Mouse (Mus musculus): ENCODE data around the gene Htr6. TPM values are rescaled to one million over a fixed set of nuclear protein-coding genes. Genes with fewer than 3 reads are reported as not detected.
A peak's percentile ranks its signal among the peaks of the same experiment; 100 is the strongest.

Htr6 gene
- polyA plus RNA-seq, 1 experiment: 0.76 TPM

DNA sequence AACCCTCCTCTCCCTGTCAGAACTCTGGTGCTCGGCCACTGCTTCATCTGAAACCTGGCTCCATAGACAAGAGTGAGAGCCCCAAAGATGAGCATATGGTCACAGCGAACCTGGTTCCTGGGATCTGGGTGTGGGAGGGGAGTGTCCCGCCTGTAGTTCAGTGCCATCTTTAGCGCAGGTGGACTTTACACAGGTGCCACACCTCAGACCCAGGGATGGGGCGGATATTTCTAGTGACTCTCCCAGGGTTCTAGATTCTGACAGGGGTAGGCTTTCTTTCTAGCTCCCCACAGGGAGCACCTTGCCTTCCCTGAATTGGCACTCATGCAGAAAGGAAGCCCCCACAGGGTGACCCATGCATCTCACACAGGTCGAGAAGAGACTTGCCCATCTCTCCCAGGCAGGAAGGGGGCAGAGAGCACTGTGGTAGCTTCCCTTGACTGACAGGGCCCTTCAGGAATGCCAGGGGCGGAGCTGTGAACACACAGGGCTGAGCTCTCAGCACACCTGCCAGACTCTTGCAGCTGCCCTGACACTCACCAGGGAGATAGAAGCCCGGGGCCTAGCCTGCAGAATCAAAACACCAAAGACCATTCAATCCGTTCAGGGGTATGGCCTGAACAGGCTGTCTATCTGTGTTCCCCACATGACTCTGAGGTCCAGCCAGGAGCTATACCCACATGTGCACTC, 13.8 kb upstream of the Htr6 start:
- peaks cover 4% of the 10 kb centered on the region; the same call in 1 of the 2 replicates for H3K27me3 ChIP-seq (ENCODE audit: control insufficient read depth, insufficient read depth, low read length)
- 21% methylated on average over 9 of the region's 9 CpGs for WGBS
- H3K27ac ChIP-seq (ENCODE audit: insufficient read depth, low read depth, low read length): peak overlapping the region; percentile 83
- peak overlapping the region; percentile 23; the same call in 1 of the 2 replicates for H3K4me3 ChIP-seq (ENCODE audit: low read depth, low read length)
- H3K4me1 ChIP-seq (ENCODE audit: control insufficient read depth, insufficient read depth, insufficient read length, low read length): peaks cover 34% of the 10 kb centered on the region; the same call in 1 of the 2 replicates
- peaks cover 3% of the 10 kb centered on the region; the same call in 1 of the 2 replicates for H3K36me3 ChIP-seq (ENCODE audit: control insufficient read depth, insufficient read depth, low read length)
- no peak for TF ChIP-seq CTCF (IDR thresholded peaks at IDR 0.05; ENCODE audit: extremely low read depth, insufficient read length, insufficient replicate concordance, low read depth, low read length)
- no peak; the same call in 1 of the 2 replicates for TF ChIP-seq POLR2A (IDR thresholded peaks at IDR 0.05; ENCODE audit: low read depth, low read length)

DNA sequence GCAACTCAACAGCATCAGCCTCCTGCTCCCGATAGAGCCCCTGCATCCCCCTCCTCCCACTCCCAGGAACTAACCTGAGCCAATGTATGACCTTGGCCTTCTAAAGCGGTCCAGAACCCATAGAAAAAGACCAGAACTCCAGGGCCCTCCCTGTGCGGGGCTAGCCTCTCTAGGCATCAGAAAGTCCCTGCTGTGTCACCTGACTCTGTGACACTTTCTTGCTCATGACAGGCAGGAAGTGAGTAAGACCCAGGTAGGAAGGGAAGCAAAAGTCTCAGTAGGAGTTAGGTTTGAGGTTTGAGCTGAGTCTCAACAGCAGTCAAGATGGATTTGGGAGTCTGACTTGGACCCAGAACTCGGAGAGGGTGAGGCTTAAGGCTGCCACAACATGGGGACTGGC, 11.6 kb upstream of the Htr6 start:
- Histone ChIP-seq H3K4me3 (ENCODE audit: low read depth, low read length) (no peak overlapping the region), H3K27ac (ENCODE audit: insufficient read depth, low read depth, low read length) (0 out of 2 replicates have a peak overlapping the region, but pooled peaks have one; percentile 8), H3K36me3 (ENCODE audit: control insufficient read depth, insufficient read depth, low read length) (peaks cover 5% of the 10 kb centered on the region; the same call in 1 of the 2 replicates), H3K27me3 (ENCODE audit: control insufficient read depth, insufficient read depth, low read length) (no peaks in the 10 kb centered on the region), H3K4me1 (ENCODE audit: control insufficient read depth, insufficient read depth, insufficient read length, low read length) (peaks cover 47% of the 10 kb centered on the region)
- no peak for TF ChIP-seq POLR2A (IDR thresholded peaks at IDR 0.05; ENCODE audit: low read depth, low read length)
- no peak for TF ChIP-seq CTCF (IDR thresholded peaks at IDR 0.05; ENCODE audit: extremely low read depth, insufficient read length, insufficient replicate concordance, low read depth, low read length)
- 82% methylated on average over 4 of the region's 4 CpGs for WGBS

DNA sequence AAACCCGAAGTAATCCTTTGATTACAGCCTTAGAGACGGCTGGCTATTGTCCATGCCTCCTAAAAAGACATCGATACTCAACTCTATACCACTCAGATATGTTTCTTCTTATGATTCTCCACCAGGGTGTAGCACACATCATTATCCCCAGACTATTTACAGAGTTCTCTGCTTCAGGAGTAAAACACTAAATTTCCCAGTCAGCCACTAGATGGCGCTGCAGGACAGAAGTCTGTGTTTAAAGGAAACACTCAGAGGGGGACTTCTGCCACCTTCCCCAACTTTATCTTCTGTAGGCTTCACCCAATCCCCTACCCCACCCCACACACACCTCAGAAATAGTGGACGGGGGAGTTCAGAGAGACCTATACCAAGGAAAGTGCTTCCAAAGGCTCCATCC, 10.7 kb upstream of the Htr6 start:
- Histone ChIP-seq H3K4me1 (ENCODE audit: control insufficient read depth, insufficient read depth, insufficient read length, low read length) (peaks cover 46% of the 10 kb centered on the region), H3K36me3 (ENCODE audit: control insufficient read depth, insufficient read depth, low read length) (peaks cover 5% of the 10 kb centered on the region; the same call in 1 of the 2 replicates), H3K27ac (ENCODE audit: insufficient read depth, low read depth, low read length) (no peak overlapping the region), H3K4me3 (ENCODE audit: low read depth, low read length) (no peak overlapping the region), H3K27me3 (ENCODE audit: control insufficient read depth, insufficient read depth, low read length) (no peaks in the 10 kb centered on the region)
- TF ChIP-seq CTCF (IDR thresholded peaks at IDR 0.05; ENCODE audit: extremely low read depth, insufficient read length, insufficient replicate concordance, low read depth, low read length) (peak; percentile 66), POLR2A (IDR thresholded peaks at IDR 0.05; ENCODE audit: low read depth, low read length) (no peak)
- WGBS: 17% methylated on average over 5 of the region's 5 CpGs

DNA sequence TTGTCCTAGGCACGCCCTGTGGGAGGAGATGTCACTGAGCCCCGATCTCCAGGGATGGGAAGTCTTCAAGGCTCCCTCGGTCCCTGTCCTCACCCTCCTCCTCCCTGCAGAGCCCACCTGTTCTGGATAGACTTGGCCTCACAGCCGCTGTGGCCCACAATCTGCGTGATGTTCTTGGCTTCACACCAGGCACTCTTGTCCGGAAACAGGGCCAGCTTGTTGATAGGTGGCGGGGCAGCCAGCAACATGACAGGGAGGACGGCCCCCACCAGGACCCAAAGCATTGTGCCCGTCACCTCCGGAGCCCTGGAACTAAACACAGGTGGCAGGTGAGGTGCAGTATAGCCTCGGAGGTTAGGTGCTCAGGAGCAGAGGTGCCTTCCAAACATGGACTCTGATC, 10.0 kb upstream of the Htr6 start:
- Histone ChIP-seq H3K27ac (ENCODE audit: insufficient read depth, low read depth, low read length) (no peak overlapping the region), H3K4me3 (ENCODE audit: low read depth, low read length) (no peak overlapping the region), H3K36me3 (ENCODE audit: control insufficient read depth, insufficient read depth, low read length) (peaks cover 5% of the 10 kb centered on the region; the same call in 1 of the 2 replicates), H3K4me1 (ENCODE audit: control insufficient read depth, insufficient read depth, insufficient read length, low read length) (peaks cover 39% of the 10 kb centered on the region), H3K27me3 (ENCODE audit: control insufficient read depth, insufficient read depth, low read length) (no peaks in the 10 kb centered on the region)
- no peak for TF ChIP-seq CTCF (IDR thresholded peaks at IDR 0.05; ENCODE audit: extremely low read depth, insufficient read length, insufficient replicate concordance, low read depth, low read length)
- TF ChIP-seq POLR2A (IDR thresholded peaks at IDR 0.05; ENCODE audit: low read depth, low read length): no peak
- 75% methylated on average over 11 of the region's 11 CpGs for WGBS

DNA sequence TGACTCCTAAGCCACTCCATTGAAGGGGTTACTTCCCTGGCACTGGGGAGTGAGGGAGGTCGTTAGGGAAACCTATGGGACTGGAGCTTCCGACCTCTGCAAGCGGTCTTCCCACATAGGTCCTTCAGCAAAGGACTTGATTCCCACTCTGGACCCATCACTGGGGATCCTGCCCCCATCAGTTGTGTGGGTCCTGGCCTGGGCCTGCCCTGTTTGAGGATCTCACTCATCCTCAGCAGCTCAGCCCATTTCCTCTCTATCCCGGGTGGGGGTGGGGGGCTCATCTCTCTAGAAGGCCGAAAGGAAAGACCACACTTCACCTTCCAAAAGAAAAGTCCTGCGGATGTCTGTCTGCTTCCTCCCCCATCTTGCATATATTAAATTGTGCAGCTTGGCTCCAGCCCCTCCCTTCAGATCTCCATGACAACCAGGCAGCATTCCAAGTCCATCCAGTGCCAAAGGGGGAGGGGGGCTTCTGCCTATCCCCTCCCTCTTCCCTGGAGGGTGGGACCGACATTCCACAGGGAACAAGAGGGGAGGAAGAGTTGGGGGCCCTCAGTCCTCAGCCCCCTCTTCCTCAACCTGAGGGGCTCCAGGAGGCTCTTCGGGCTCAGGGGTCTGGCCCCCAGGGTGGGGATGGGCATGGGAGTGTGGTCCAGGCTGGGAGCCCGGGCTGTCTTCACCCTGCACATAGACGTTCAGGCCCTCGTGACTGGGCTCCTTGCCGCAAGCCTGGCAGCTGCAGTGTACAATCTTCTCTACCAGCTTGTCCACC, 7.6 kb upstream of the Htr6 start:
- TF ChIP-seq CTCF (IDR thresholded peaks at IDR 0.05; ENCODE audit: extremely low read depth, insufficient read length, insufficient replicate concordance, low read depth, low read length) (no peak), POLR2A (IDR thresholded peaks at IDR 0.05; ENCODE audit: low read depth, low read length) (no peak)
- H3K27ac ChIP-seq (ENCODE audit: insufficient read depth, low read depth, low read length): no peak overlapping the region

DNA sequence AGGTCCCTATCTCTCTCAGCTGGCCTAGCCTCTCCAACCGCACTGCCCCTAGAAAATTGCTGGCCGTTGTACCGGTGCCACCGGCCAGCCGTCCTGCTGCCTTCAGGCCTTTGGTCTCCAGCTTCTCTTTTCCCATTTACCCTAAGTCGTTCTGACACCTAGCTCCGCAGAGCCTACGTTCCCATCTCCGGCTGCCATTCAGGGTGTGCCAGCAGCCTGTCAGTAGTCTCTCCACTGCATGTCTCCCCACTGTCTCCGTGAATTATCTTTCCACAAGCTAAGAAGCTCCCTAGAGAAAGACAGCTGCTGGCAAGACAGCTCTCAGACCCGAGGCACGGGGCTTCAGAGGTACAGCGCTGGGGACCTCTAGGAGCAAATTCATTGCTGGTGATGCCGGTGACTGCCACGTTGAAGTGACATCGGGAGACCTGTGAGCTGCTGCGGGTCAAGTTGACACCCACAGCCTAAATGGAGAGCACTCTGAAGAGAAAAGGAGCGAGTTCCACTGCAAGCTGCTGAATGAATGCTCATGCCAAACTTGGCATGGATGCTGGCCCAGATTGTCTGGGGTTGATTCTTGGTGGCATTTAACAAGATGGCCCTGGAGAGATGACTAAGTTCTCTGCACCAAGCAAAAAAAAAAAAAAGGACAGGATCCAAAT, 6.0 kb upstream of the Htr6 start:
- Histone ChIP-seq H3K4me1 (ENCODE audit: control insufficient read depth, insufficient read depth, insufficient read length, low read length) (peaks cover 15% of the 10 kb centered on the region), H3K27me3 (ENCODE audit: control insufficient read depth, insufficient read depth, low read length) (no peaks in the 10 kb centered on the region; the same call in 1 of the 2 replicates), H3K36me3 (ENCODE audit: control insufficient read depth, insufficient read depth, low read length) (peaks cover 5% of the 10 kb centered on the region; the same call in 1 of the 2 replicates), H3K27ac (ENCODE audit: insufficient read depth, low read depth, low read length) (no peak overlapping the region), H3K4me3 (ENCODE audit: low read depth, low read length) (no peak overlapping the region)
- 86% methylated on average over 18 of the region's 18 CpGs for WGBS
- TF ChIP-seq POLR2A (IDR thresholded peaks at IDR 0.05; ENCODE audit: low read depth, low read length) (no peak), CTCF (IDR thresholded peaks at IDR 0.05; ENCODE audit: extremely low read depth, insufficient read length, insufficient replicate concordance, low read depth, low read length) (no peak)

More for the DNA sequence above, 7.6 kb upstream of the Htr6 start:
- H3K36me3 ChIP-seq (ENCODE audit: control insufficient read depth, insufficient read depth, low read length): peaks cover 5% of the 10 kb centered on the region; the same call in 1 of the 2 replicates
- H3K27me3 ChIP-seq (ENCODE audit: control insufficient read depth, insufficient read depth, low read length): no peaks in the 10 kb centered on the region; the same call in 1 of the 2 replicates
- H3K4me1 ChIP-seq (ENCODE audit: control insufficient read depth, insufficient read depth, insufficient read length, low read length): peaks cover 23% of the 10 kb centered on the region
- H3K4me3 ChIP-seq (ENCODE audit: low read depth, low read length): no peak overlapping the region
- WGBS: 57% methylated on average over 12 of the region's 12 CpGs

Data from small intestine, adult 2 months (tissue).